Mouse (Mus musculus) heart, postnatal 10 days (tissue): ENCODE measurements around the gene Lrrc8a. TPM values are rescaled to one million over a fixed set of nuclear protein-coding genes. Genes with fewer than 3 reads are reported as not detected.

Experiments used
- DNase-seq, 2 experiments: peaks; one replicate each; pipeline ENCODE4 v3.0.0; 2021
- intact Hi-C: fragments of 180-260 bp; cut with DNase I; formaldehyde crosslinking; loops from one replicate; pipeline ENCODE4 v1.15.1; 2025
- total RNA-seq, 2 experiments: library from RNA; stranded (reverse); gene quantifications; 2 replicates each; pipeline ENCODE4 v1.2.3; 2021

The Lrrc8a gene
- total RNA-seq = 10 to 100 TPM; 72.1 to 91.7 TPM

DNA sequence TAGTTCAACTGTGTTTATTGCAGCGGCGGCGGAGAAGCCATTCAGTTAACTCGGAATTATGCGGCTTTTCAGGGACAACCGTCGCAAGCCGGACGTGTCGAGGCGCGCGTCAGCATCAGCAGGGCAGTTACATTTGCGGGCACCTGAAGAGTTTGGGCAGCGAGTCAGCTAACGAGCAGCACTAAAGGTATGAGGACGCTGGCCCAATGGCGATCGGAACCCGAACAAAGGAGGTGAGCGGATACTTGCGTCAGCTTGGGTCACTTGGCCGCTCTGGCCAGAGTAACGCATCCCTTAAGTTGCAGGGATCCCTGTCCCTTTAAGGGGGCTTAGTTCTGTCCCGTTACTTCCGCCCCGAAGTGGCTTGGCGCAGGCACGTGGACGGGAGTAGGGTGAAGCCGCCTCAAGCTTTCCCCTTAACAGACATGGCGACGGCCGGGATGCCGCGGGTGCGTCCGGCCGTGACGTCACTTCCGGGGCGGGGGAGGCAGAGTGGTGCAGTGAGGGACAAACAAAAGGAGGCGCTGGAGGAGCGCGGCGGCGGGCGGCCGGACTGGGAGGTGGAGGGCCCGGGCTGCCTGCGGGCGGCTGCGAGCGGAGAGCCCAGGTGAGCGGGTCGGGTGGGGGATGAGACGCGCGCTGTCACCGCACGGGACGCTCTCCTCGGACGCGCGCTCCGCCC, at the start of gene Lrrc8a:
Lrrc8a (plus strand) TSS at position 517 of the 682 bp plus-strand sequence.
- intact Hi-C loops = loop anchor here (1.0 kb wide), 1 partner anchor 32 kb away; the partner anchor contains the start of gene Kyat1
- DNase-seq = peak; percentile 100

DNA sequence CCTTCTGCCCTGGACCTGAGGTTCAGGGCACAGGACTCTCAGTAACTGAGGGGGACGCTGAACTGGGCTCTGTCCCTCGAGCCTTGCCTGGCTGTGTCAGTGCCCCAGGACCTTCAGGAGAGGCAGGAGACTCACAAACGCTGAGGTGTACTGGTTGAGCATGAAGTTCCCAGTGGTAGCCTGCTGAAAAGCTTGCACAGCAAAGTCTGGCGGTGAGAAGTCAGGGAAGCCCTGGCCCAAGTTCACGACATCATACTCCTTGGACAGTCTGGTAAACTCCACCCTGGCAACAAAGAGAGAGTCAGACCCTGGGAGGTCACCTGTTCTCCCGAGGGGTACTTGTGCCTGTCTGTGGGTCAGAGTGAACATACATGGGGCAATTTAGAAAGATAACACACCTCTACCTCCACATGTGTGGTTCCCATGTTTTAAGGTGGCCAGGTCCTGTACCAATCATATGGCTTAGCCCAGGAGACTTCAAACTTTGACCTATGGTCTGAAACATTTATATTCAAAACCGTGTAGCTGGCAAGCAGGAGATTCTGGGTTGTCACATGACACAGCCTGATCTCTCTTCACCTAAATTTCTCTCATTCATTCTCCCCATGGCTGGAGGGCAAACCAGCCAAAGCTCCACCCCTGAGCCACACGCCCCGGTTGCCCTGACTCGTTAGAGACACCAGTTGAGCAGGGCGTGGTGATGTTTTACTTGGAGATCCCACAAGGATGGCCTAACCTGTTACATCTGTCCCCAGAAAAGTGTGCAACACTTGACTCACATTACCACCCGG, 45.5 kb upstream of the Lrrc8a start:
- intact Hi-C loops = no loop called here

DNA sequence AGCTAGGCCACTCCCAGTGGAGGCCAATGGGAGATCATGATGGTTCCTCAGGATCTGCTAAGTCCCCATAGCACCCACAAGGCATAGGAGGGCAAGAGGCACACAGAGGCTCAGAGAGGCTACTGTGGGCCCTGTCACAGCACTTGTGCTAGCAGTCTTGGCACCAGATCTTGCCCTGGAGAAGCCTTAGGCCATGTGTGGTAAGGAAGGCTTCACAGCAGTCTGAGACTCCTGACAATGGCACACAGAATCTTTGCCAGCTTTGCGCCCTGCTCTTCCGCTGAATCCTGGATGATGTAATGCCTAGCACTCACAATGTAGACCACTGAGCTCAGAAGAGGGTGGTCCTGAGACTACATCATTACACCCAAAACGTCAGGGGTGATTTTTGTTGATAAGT, 42.9 kb upstream of the Lrrc8a start:
- no peak for DNase-seq
- intact Hi-C loops = no loop called here

More for the DNA sequence above, 45.5 kb upstream of the Lrrc8a start:
- DNase-seq = no peak

- no peak for DNase-seq
- intact Hi-C loops = no loop called here
These were observed 39.5 kb upstream of the Lrrc8a start for GRCm38 (mm10) chr2:30198021-30198420.

- no peak for DNase-seq
- intact Hi-C loops = no loop called here
These were observed 37.5 kb upstream of the Lrrc8a start for GRCm38 (mm10) chr2:30199984-30200383.

DNA sequence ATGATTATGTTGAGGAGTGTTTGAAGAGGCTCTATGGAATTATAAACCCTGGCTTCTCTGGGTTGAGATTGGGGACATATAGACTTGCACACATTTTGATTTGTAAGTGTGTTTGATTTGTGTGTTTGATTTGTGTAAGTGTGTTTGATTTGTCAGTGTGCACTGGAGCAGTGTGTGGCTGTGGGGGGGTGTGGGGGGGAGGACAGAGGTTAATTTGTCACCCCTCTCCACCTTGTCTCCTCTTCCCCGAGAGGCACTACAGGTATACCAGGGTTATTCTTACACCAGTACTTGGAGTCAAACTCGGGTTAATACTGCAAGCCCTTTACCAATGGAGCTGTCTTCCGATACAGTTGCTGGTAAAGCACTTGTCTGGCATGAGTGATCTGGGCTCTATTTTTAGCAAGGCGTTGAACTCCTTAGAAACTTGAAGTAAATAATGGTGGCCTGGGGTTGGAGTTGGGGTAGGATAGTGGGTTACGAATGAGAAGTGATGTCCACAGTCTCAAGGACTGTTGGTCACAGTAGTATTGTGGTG, 37.1 kb upstream of the Lrrc8a start:
- intact Hi-C loops = no loop called here
- no peak for DNase-seq

GRCm38 (mm10) chr2:30203439-30203838, 34.1 kb upstream of the Lrrc8a start:
- DNase-seq = peak in 1 of 2 experiments; percentile 44
- intact Hi-C loops = no loop called here

DNA sequence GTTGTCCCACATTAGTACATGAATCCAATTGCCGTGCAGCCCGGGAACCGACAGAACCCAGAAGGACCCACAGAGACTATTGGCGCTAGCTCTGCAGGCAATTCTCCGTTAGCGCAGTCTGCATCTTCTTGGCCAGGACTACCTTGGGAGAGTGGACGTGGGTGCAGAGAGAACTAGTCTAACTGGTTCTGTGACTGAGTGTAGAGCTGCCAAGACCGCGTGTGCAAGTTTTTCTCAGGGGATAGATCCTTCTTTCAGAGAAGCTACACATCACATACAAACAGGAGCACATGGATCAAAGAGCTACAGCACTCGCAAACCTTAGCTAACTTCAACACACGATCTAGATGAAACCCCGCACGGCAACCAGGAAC, 32.3 kb upstream of the Lrrc8a start:
- intact Hi-C loops = loop anchor here (1.0 kb wide), 1 partner anchor 32 kb away; the partner anchor contains the start of gene Lrrc8a
- no peak for DNase-seq

DNA sequence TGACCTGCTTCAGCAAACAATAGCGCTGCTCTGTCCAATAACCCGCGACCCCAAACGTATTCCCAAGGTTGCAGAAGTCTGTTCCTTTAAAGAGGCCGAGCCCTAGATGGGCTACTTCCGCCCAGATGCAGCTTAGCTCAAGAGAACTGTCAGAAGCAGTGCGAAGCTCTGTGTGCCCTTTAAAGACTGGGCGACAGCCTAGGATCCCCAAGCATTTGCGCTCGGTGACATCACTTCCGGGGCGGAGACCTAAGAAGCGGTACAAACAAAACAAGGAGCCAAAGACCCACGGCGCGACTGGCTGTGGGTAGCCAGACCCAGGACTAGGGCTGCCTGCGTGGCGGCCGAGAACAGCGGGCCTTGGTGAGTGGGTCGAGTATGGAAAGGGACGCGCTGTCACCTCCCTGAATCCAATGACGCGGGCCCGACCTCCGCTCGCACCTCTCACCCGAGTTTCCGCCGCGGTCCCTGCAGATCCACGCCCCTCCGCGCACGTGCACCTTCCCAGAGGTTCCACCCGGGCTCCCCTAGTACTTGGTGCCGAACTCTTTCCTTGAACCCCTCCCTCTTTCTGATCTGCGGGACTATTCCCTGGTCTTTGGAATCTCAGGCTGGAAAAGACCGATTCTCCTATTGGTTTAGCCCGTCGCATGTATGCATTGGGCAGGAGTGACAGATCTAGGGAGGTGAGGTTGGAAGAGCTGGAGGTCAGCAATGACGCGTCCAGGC, 31.7 kb upstream of the Lrrc8a start, which contains the start of gene Kyat1:
Kyat1 (minus strand) TSS at position 219 of the 729 bp plus-strand sequence.
- intact Hi-C loops = loop anchor here (1.0 to 2.0 kb wide), 2 partner anchors 32 to 65 kb away; partner anchors contain the start of gene Lrrc8a
- peak; percentile 95 to 96 for DNase-seq

- no peak for DNase-seq
- intact Hi-C loops = loop anchor here (2.0 kb wide), 1 partner anchor 63 kb away; no protein-coding TSS in a partner anchor
These were observed 30.1 kb upstream of the Lrrc8a start for GRCm38 (mm10) chr2:30207401-30207800.

DNA sequence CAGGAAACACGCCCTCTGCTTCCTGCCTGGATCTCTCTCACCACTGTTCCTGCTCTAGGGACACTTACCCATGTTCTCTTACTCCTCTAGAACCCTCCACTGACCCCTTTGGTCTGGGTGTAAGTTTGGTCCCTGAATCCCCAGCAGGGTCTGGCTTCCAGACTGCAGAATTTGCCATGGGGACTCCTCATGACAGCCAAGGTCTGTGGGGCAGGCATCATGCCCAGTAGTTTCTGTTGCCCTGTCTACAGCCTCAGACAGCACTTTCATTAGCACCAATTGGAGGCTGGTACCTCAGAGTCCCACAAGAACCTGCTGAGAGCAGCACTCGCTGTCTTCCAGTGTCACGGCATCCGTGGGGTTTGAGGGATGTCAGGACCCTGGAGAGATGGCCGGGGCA, 29.6 kb upstream of the Lrrc8a start:
- no peak for DNase-seq
- intact Hi-C loops = loop anchor here (2.0 kb wide), 1 partner anchor 63 kb away; no protein-coding TSS in a partner anchor

GRCm38 (mm10) chr2:30211408-30212168, 25.9 kb upstream of the Lrrc8a start:
- no peak for DNase-seq
- intact Hi-C loops = no loop called here

- intact Hi-C loops = no loop called here
- no peak for DNase-seq
These were observed 25.4 kb upstream of the Lrrc8a start for GRCm38 (mm10) chr2:30212169-30212545.

DNA sequence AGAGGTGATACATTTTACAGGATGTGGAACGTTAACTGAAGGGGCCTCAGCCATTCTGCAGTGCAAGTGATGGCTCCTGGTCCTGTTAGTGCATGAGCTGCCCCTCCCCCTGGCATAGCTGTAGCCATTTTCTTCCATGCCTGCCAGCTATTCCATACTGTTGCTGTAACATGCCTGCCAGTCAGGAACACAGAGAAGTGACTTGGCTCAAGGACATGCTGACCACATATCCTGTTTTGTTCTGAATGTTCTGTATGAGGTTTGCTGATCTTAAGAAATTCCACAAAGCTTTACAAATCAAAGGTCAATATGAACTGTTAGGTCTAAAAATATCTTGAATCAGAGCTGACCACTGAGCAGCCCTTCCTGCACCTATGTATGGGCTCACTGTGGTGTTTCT, 24.6 kb upstream of the Lrrc8a start:
- no peak for DNase-seq
- intact Hi-C loops = no loop called here

- intact Hi-C loops = no loop called here
- no peak for DNase-seq
These were observed 22.8 kb upstream of the Lrrc8a start for GRCm38 (mm10) chr2:30214745-30215144.

- intact Hi-C loops = no loop called here
- DNase-seq = peak in 1 of 2 experiments; percentile 30
These were observed 22.0 kb upstream of the Lrrc8a start for GRCm38 (mm10) chr2:30215493-30215892.

DNA sequence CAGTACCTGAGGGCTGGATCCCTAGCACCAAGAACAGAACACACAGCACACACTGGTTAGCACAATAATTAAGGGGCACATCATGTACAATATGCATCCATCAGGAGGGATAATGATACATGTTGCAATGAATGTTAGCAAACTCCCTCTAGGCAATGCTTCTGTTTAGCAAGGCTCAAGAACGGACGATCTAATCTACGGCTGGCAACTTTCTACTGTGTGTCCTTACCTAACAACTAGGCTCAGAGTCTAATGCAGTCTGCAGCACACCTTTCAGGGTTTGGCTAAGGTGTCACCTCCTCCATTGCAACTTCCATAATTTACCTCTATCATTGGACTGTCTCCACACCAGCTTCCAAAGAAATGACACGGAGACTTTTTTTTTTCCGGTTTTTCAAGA, 21.2 kb upstream of the Lrrc8a start:
- intact Hi-C loops = no loop called here
- DNase-seq = no peak

GRCm38 (mm10) chr2:30235593-30235992, 1.9 kb upstream of the Lrrc8a start:
- DNase-seq = no peak
- intact Hi-C loops = no loop called here

DNA sequence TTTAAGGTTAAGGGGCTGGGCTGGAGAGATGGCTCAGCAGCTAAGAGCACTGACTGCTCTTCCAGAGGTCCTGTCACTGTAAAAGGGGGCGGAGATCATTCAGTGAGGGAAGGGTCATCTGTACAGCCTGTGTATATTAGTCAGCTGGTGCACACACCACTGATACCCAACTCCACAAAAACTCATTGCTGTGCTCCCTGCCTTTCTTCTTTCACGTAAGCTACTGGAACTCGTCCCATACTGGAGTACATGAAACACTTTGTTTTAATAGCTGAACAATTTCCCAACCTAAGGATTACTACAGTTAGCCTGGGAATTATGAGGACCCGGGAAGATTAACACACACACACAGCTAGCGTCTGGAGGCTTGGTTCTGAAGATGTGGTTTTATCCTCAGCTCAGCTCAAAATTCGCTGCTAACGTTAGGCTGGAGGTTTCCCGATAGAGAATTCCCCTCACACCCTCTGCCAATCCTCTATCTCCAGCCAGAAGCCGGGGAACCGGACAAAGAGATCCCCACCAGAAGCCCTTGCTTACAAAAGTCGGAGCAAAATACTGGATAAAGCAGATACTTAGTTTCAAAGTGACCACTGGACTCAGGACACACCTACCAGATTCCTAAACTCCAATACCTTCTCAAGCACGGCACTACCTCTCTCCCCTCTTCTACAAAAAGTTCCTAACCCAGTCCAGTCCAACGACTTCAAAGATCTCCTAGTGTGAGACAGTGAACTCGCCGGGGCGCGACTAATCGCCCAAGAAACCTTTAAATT, 903 bp upstream of the Lrrc8a start:
- DNase-seq = peak; percentile 48
- intact Hi-C loops = loop anchor here (1.0 kb wide), 1 partner anchor 31 kb away; the partner anchor contains the start of gene Kyat1
